In genomic region chr8:40084129-40084528, GRCm38 (mm10) we compare ENCODE assay signal across 28 mouse cellular contexts.
"Had no signal": no experiment of that assay in that cellular context is flagged by ENCODE, and none has a peak within 500 bp of the region (broad histone marks: within the 10 kb centered on the region; RNA-seq: fewer than 3 reads in every experiment).

No protein-coding gene starts in this region.

- H3K4me3 ChIP-seq: heart, adult 2 months; heart, embryonic 13.5 days; heart, embryonic 15.5 days; hindbrain, embryonic 13.5 days; hindbrain, embryonic 15.5 days; kidney, embryonic 15.5 days; left cerebral cortex, adult 2 months; limb, embryonic 10.5 days; limb, embryonic 12.5 days; liver, embryonic 13.5 days had no signal

- ATAC-seq: hindbrain, postnatal 0 days; intestine, embryonic 16.5 days had no signal

- H3K36me3 ChIP-seq: heart, embryonic 13.5 days; heart, embryonic 15.5 days; hindbrain, embryonic 13.5 days; hindbrain, embryonic 15.5 days; kidney, embryonic 15.5 days; limb, embryonic 10.5 days; limb, embryonic 12.5 days; liver, embryonic 13.5 days had no signal

- DNase-seq: gastrocnemius, postnatal 14 days; gastrocnemius, postnatal 36 days; heart, adult 11 months; heart, adult 2 months; heart, postnatal 14 days; heart, postnatal 36 days; kidney, adult 11 months; kidney, adult 2 months; kidney, adult 9 months; kidney, postnatal 14 days; kidney, postnatal 36 days; layer of hippocampus, adult 9-11 months; layer of hippocampus, postnatal 36 days; liver; liver, embryonic 13.5 days had no signal

- H3K9ac ChIP-seq: heart, embryonic 13.5 days; heart, embryonic 15.5 days; hindbrain, embryonic 13.5 days; hindbrain, embryonic 15.5 days; kidney, embryonic 15.5 days; limb, embryonic 12.5 days; liver, embryonic 13.5 days had no signal

- H3K27ac ChIP-seq: heart, adult 2 months; heart, embryonic 13.5 days; heart, embryonic 15.5 days; hindbrain, embryonic 13.5 days; hindbrain, embryonic 15.5 days; hindbrain, postnatal 0 days; kidney, embryonic 15.5 days; kidney, postnatal 0 days; left cerebral cortex, adult 2 months; limb, embryonic 10.5 days; limb, embryonic 12.5 days; liver, embryonic 13.5 days had no signal

- H3K4me1 ChIP-seq: heart, embryonic 13.5 days; heart, embryonic 15.5 days; hindbrain, embryonic 13.5 days; hindbrain, embryonic 15.5 days; kidney, embryonic 15.5 days; limb, embryonic 10.5 days; limb, embryonic 12.5 days; liver, embryonic 13.5 days had no signal

- H3K4me2 ChIP-seq: heart, embryonic 11.5 days; heart, embryonic 13.5 days; heart, embryonic 15.5 days; hindbrain, embryonic 13.5 days; hindbrain, embryonic 15.5 days; kidney, embryonic 15.5 days; limb, embryonic 12.5 days; liver, embryonic 11.5 days; liver, embryonic 13.5 days had no signal

- H3K9me3 ChIP-seq: heart, embryonic 13.5 days; heart, embryonic 15.5 days; hindbrain, embryonic 13.5 days; hindbrain, embryonic 15.5 days; kidney, embryonic 15.5 days; limb, embryonic 10.5 days; limb, embryonic 12.5 days; liver, embryonic 13.5 days had no signal

- H3K27me3 ChIP-seq: heart, embryonic 13.5 days; heart, embryonic 15.5 days; hindbrain, embryonic 13.5 days; hindbrain, embryonic 15.5 days; kidney, embryonic 15.5 days; limb, embryonic 12.5 days; liver, embryonic 13.5 days had no signal
